Mouse (Mus musculus): Measurements from ENCODE around the gene Ank. TPM values are rescaled to one million over a fixed set of nuclear protein-coding genes. Genes with fewer than 3 reads are reported as not detected.

Gene Ank
- polyA plus RNA-seq, 1 experiment from 2014 or later: 11.0 TPM

GRCm38 (mm10) chr15:27472315-27472714, 5.8 kb downstream of the Ank start:
- H3K4me1 ChIP-seq (replicated peaks): peaks cover 15% of the 10 kb centered on the region
- peaks cover 12% of the 10 kb centered on the region; the same call in 1 of the 2 replicates for H3K27me3 ChIP-seq (ENCODE audit: insufficient read depth, poor library complexity, severe bottlenecking)
- H3K36me3 ChIP-seq: no peaks in the 10 kb centered on the region
- 61% methylated on average over 9 of the region's 9 CpGs for WGBS
- no peaks in the 10 kb centered on the region for H3K9me3 ChIP-seq
- DNase-seq (ENCODE audit: low spot score): no peak
- H3K27ac ChIP-seq: no peak overlapping the region
- H3K4me3 ChIP-seq: no peak overlapping the region

GRCm38 (mm10) chr15:27475988-27476387, 9.5 kb downstream of the Ank start:
- H3K27ac ChIP-seq: no peak overlapping the region
- no peak overlapping the region for H3K4me3 ChIP-seq
- H3K9me3 ChIP-seq: no peaks in the 10 kb centered on the region
- H3K4me1 ChIP-seq (replicated peaks): peaks cover 17% of the 10 kb centered on the region
- H3K36me3 ChIP-seq: no peaks in the 10 kb centered on the region
- DNase-seq (ENCODE audit: low spot score): no peak
- no peaks in the 10 kb centered on the region for H3K27me3 ChIP-seq (ENCODE audit: insufficient read depth, poor library complexity, severe bottlenecking)
- WGBS: 75% methylated on average over 15 of the region's 15 CpGs

- H3K4me3 ChIP-seq: no peak overlapping the region
- no peaks in the 10 kb centered on the region for H3K9me3 ChIP-seq
- WGBS: 86% methylated on average over 12 of the region's 12 CpGs
- DNase-seq (ENCODE audit: low spot score): no peak
- no peaks in the 10 kb centered on the region for H3K27me3 ChIP-seq (ENCODE audit: insufficient read depth, poor library complexity, severe bottlenecking)
- H3K27ac ChIP-seq: no peak overlapping the region
- no peaks in the 10 kb centered on the region for H3K36me3 ChIP-seq
- peaks cover 17% of the 10 kb centered on the region for H3K4me1 ChIP-seq (replicated peaks)
These were observed 10.2 kb downstream of the Ank start for GRCm38 (mm10) chr15:27476671-27477070.

- Histone ChIP-seq H3K27me3 (ENCODE audit: insufficient read depth, poor library complexity, severe bottlenecking) (no peaks in the 10 kb centered on the region), H3K9me3 (no peaks in the 10 kb centered on the region), H3K4me3 (no peak overlapping the region), H3K27ac (no peak overlapping the region), H3K36me3 (no peaks in the 10 kb centered on the region), H3K4me1 (replicated peaks) (peaks cover 14% of the 10 kb centered on the region)
- 94% methylated on average over 9 of the region's 9 CpGs for WGBS
- no peak for DNase-seq (ENCODE audit: low spot score)
These were observed 10.7 kb downstream of the Ank start for GRCm38 (mm10) chr15:27477159-27477558.

GRCm38 (mm10) chr15:27477630-27478029, 11.2 kb downstream of the Ank start:
- DNase-seq (ENCODE audit: low spot score): no peak
- peaks cover 9% of the 10 kb centered on the region for H3K4me1 ChIP-seq (replicated peaks)
- no peak overlapping the region for H3K4me3 ChIP-seq
- H3K27ac ChIP-seq: no peak overlapping the region
- no peaks in the 10 kb centered on the region for H3K36me3 ChIP-seq
- 90% methylated on average over 7 of the region's 7 CpGs for WGBS
- no peaks in the 10 kb centered on the region for H3K27me3 ChIP-seq (ENCODE audit: insufficient read depth, poor library complexity, severe bottlenecking)
- no peaks in the 10 kb centered on the region for H3K9me3 ChIP-seq

GRCm38 (mm10) chr15:27480333-27481015, 14.0 kb downstream of the Ank start:
- no peaks in the 10 kb centered on the region for H3K9me3 ChIP-seq
- WGBS: 87% methylated on average over 4 of the region's 4 CpGs

GRCm38 (mm10) chr15:27481956-27482355, 15.5 kb downstream of the Ank start:
- Histone ChIP-seq H3K9me3 (no peaks in the 10 kb centered on the region), H3K4me3 (no peak overlapping the region), H3K27ac (no peak overlapping the region), H3K27me3 (ENCODE audit: insufficient read depth, poor library complexity, severe bottlenecking) (no peaks in the 10 kb centered on the region), H3K36me3 (no peaks in the 10 kb centered on the region), H3K4me1 (replicated peaks) (peaks cover 33% of the 10 kb centered on the region)
- DNase-seq (ENCODE audit: low spot score): no peak
- WGBS: 81% methylated on average over 4 of the region's 4 CpGs

More at GRCm38 (mm10) chr15:27480333-27481015, 14.0 kb downstream of the Ank start:
- no peak overlapping the region for H3K4me3 ChIP-seq
- no peaks in the 10 kb centered on the region for H3K27me3 ChIP-seq (ENCODE audit: insufficient read depth, poor library complexity, severe bottlenecking)
- H3K27ac ChIP-seq: no peak overlapping the region
- peaks cover 18% of the 10 kb centered on the region for H3K4me1 ChIP-seq (replicated peaks)
- H3K36me3 ChIP-seq: no peaks in the 10 kb centered on the region
- DNase-seq (ENCODE audit: low spot score): no peak

- DNase-seq (ENCODE audit: low spot score): no peak
- Histone ChIP-seq H3K36me3 (no peaks in the 10 kb centered on the region), H3K27ac (no peak overlapping the region), H3K27me3 (ENCODE audit: insufficient read depth, poor library complexity, severe bottlenecking) (no peaks in the 10 kb centered on the region), H3K4me3 (no peak overlapping the region), H3K9me3 (no peaks in the 10 kb centered on the region), H3K4me1 (replicated peaks) (peaks cover 45% of the 10 kb centered on the region)
- 79% methylated on average over 3 of the region's 3 CpGs for WGBS
These were observed 16.7 kb downstream of the Ank start for GRCm38 (mm10) chr15:27483183-27483582.

- Histone ChIP-seq H3K36me3 (no peaks in the 10 kb centered on the region), H3K9me3 (no peaks in the 10 kb centered on the region), H3K27me3 (ENCODE audit: insufficient read depth, poor library complexity, severe bottlenecking) (no peaks in the 10 kb centered on the region), H3K4me1 (replicated peaks) (peaks cover 45% of the 10 kb centered on the region), H3K27ac (peak overlapping the region; percentile 73), H3K4me3 (no peak overlapping the region)
- no peak for DNase-seq (ENCODE audit: low spot score)
- WGBS: 27% methylated on average over 12 of the region's 12 CpGs
These were observed 19.2 kb downstream of the Ank start for GRCm38 (mm10) chr15:27485567-27486278.

- no peaks in the 10 kb centered on the region for H3K9me3 ChIP-seq
- DNase-seq (ENCODE audit: low spot score): no peak
- peaks cover 48% of the 10 kb centered on the region for H3K4me1 ChIP-seq (replicated peaks)
- no peaks in the 10 kb centered on the region for H3K36me3 ChIP-seq
- peak overlapping the region; percentile 73; the same call in 1 of the 2 replicates for H3K27ac ChIP-seq
- no peaks in the 10 kb centered on the region for H3K27me3 ChIP-seq (ENCODE audit: insufficient read depth, poor library complexity, severe bottlenecking)
- no peak overlapping the region for H3K4me3 ChIP-seq
- 69% methylated on average over 5 of the region's 5 CpGs for WGBS
These were observed 19.8 kb downstream of the Ank start for GRCm38 (mm10) chr15:27486279-27486618.

- Histone ChIP-seq H3K36me3 (no peaks in the 10 kb centered on the region), H3K4me3 (no peak overlapping the region), H3K27ac (peak overlapping the region; percentile 73; the same call in 1 of the 2 replicates), H3K9me3 (no peaks in the 10 kb centered on the region), H3K27me3 (ENCODE audit: insufficient read depth, poor library complexity, severe bottlenecking) (no peaks in the 10 kb centered on the region), H3K4me1 (replicated peaks) (peaks cover 48% of the 10 kb centered on the region)
- WGBS: 72% methylated on average over 8 of the region's 8 CpGs
- DNase-seq (ENCODE audit: low spot score): no peak
These were observed 20.6 kb downstream of the Ank start for GRCm38 (mm10) chr15:27487059-27487458.

GRCm38 (mm10) chr15:27488042-27488441, 21.6 kb downstream of the Ank start:
- no peaks in the 10 kb centered on the region for H3K9me3 ChIP-seq
- DNase-seq (ENCODE audit: low spot score): no peak
- no peaks in the 10 kb centered on the region for H3K27me3 ChIP-seq (ENCODE audit: insufficient read depth, poor library complexity, severe bottlenecking)
- H3K36me3 ChIP-seq: no peaks in the 10 kb centered on the region
- WGBS: 53% methylated on average over 10 of the region's 10 CpGs
- peaks cover 52% of the 10 kb centered on the region for H3K4me1 ChIP-seq (replicated peaks)
- no peak overlapping the region for H3K4me3 ChIP-seq
- H3K27ac ChIP-seq: peak overlapping the region; percentile 69

- no peaks in the 10 kb centered on the region for H3K9me3 ChIP-seq
- DNase-seq (ENCODE audit: low spot score): no peak
- H3K4me3 ChIP-seq: no peak overlapping the region
- no peak overlapping the region for H3K27ac ChIP-seq
- no peaks in the 10 kb centered on the region for H3K36me3 ChIP-seq
- 67% methylated on average over 9 of the region's 9 CpGs for WGBS
- peaks cover 68% of the 10 kb centered on the region for H3K4me1 ChIP-seq (replicated peaks)
- peaks cover 3% of the 10 kb centered on the region; the same call in 1 of the 2 replicates for H3K27me3 ChIP-seq (ENCODE audit: insufficient read depth, poor library complexity, severe bottlenecking)
These were observed 24.2 kb downstream of the Ank start for GRCm38 (mm10) chr15:27490676-27491075.

Measured in hindbrain, embryonic 10.5 days (tissue).